Mouse (Mus musculus) thymus, adult 2 months (tissue): ENCODE data around the gene Stpg4.

ENCODE experiments used
- CTCF ChIP-seq: fragments of 200-500 bp; IDR thresholded peaks from 2 replicates; pipeline ENCODE4 v1.5.1; 2012; ENCODE audit warnings: mild to moderate bottlenecking, control low read depth, low read length, moderate library complexity, borderline replicate concordance; ENCODE audit not compliant: control insufficient read depth, poor library complexity, insufficient read depth; ENCODE audit errors: extremely low read depth
- POLR2A ChIP-seq: fragments of 200-500 bp; IDR thresholded peaks from 2 replicates; pipeline ENCODE4 v1.6.1; 2012; ENCODE audit warnings: mild to moderate bottlenecking, low read length, control low read depth, moderate library complexity; ENCODE audit not compliant: control insufficient read depth, poor library complexity, insufficient read depth; ENCODE audit errors: extremely low read depth

- no peak for TF ChIP-seq CTCF
- no peak for TF ChIP-seq POLR2A
Observed at GRCm38 (mm10) chr17:87473441-87473735, 45.8 kb upstream of the Stpg4 start.
